Mouse (Mus musculus): ENCODE data around the gene P4hb. TPM values are rescaled to one million over a fixed set of nuclear protein-coding genes. Genes with fewer than 3 reads are reported as not detected.

The P4hb gene
- polyA plus RNA-seq (2012; rRNA removed), result 125 and 139 TPM in 2 replicates

DNA sequence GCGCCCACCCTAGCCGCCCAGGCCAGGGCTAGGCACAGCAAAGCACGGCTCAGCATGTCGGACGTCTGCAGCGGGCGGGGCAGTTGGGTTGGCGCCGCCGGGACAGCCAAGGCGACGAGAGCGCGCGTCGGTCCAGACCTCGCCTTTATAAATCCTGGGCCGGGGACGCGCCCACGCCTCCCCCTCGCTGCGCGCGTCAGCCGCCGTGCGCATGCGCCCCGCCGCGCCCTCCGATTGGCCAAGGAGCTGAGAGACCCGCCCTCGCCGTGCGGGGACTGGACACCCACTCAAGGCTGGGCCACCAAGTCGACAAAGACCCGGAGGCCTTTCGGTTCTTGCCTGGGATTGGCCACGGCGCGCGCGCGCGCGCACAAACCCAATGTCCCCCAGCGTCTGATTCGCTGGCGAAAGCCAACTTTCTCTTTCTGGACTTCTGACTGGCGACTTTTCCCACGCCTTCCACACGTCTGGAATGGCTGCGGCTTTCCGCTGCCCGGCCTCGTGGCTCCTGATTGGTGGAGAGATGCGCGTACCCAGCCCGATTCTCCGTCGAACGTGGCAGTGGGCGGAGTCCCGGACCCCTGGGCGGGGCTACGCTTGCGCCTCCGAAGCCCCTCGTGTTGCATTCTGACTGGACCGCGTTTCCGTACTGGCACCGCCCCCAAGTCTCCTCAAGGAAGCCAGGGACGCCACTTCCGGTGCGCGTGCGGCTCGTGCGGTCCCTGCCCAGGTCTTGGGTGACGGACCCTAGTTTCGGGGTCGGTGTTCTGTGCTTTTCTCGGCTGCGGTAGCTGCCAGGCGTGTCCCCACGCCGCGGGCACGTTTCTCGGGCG is at the start of gene P4hb:
Gene P4hb, minus strand, starts transcription at position 502 of the 833 bp plus-strand sequence.
- Histone ChIP-seq H3K27me3 (ENCODE audit: control insufficient read depth, insufficient read depth, low read length) (no peaks in the 10 kb centered on the region), H3K4me1 (replicated peaks; ENCODE audit: control insufficient read depth, insufficient read depth, low read length) (peaks cover 7% of the 10 kb centered on the region), H3K36me3 (ENCODE audit: control insufficient read depth, insufficient read depth, low read length) (peaks cover 12% of the 10 kb centered on the region; the same call in 1 of the 2 replicates), H3K4me3 (ENCODE audit: control insufficient read depth, insufficient read depth, low read length) (peak within 1 kb of the TSS; percentile 73), H3K27ac (ENCODE audit: control insufficient read depth, insufficient read depth, low read length) (peak within 1 kb of the TSS; percentile 38)
- peak; percentile 99 for DNase-seq
- TF ChIP-seq POLR2A (IDR thresholded peaks at IDR 0.05; ENCODE audit: control insufficient read depth, extremely low read depth, insufficient read depth, low read length, poor library complexity), result peak; percentile 65
- TF ChIP-seq CTCF (IDR thresholded peaks at IDR 0.05; ENCODE audit: borderline replicate concordance, control insufficient read depth, extremely low read depth, insufficient read depth, low read length, poor library complexity), result peak; percentile 58
- WGBS, result under 1% methylated on average over 94 of the region's 94 CpGs

DNA sequence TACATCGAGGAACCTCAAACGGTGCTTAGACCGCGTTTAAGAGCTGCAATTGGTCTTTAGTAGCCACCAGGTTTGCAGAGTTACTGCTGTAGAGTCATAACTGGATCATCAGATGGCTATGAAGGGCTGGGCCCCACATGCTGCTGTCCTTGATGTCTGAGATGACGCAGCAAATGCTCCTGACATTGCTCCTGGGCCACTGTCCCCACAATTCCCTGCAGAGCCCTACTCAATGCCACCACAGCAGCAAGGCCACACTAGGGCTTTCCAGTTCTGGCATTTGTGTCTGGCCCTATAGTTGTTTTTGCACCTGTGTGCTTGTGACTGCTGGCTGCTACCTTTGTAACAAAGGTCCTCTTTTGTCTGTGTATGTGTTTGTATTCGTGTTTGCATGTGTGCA is 49.8 kb upstream of the P4hb start:
- no peak overlapping the region for H3K27ac ChIP-seq (ENCODE audit: control insufficient read depth, insufficient read depth, low read length)
- no peak for DNase-seq
- peaks cover 34% of the 10 kb centered on the region for H3K4me1 ChIP-seq (replicated peaks; ENCODE audit: control insufficient read depth, insufficient read depth, low read length)
- H3K4me3 ChIP-seq (ENCODE audit: control insufficient read depth, insufficient read depth, low read length), result no peak overlapping the region
- no peaks in the 10 kb centered on the region for H3K27me3 ChIP-seq (ENCODE audit: control insufficient read depth, insufficient read depth, low read length)
- TF ChIP-seq CTCF (IDR thresholded peaks at IDR 0.05; ENCODE audit: borderline replicate concordance, control insufficient read depth, extremely low read depth, insufficient read depth, low read length, poor library complexity) (no peak), POLR2A (IDR thresholded peaks at IDR 0.05; ENCODE audit: control insufficient read depth, extremely low read depth, insufficient read depth, low read length, poor library complexity) (no peak)
- 95% methylated on average over 6 of the region's 6 CpGs for WGBS
- peaks cover 32% of the 10 kb centered on the region for H3K36me3 ChIP-seq (ENCODE audit: control insufficient read depth, insufficient read depth, low read length)

DNA sequence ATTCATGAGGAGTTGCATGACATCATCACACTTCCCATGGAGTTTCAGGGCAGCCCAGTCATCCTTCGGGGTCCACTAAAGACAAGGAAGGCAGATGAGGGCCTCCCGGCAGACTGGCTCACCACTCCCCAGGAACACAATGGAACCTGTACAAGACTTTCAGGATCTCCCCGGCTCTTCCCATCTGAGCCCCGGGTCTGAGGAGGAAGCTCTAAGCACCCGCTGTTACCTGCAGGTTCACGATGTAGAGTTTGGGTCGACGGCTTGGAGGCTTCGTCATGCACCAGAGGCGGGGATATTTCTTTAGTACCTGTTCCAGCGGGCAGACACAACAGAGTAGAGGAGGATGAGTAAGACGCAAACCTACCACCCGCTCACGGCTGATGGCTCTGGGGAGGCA is 47.1 kb upstream of the P4hb start:
- Histone ChIP-seq H3K36me3 (ENCODE audit: control insufficient read depth, insufficient read depth, low read length) (peaks cover 32% of the 10 kb centered on the region), H3K27me3 (ENCODE audit: control insufficient read depth, insufficient read depth, low read length) (no peaks in the 10 kb centered on the region), H3K27ac (ENCODE audit: control insufficient read depth, insufficient read depth, low read length) (no peak overlapping the region), H3K4me1 (replicated peaks; ENCODE audit: control insufficient read depth, insufficient read depth, low read length) (peaks cover 20% of the 10 kb centered on the region), H3K4me3 (ENCODE audit: control insufficient read depth, insufficient read depth, low read length) (no peak overlapping the region)
- 96% methylated on average over 14 of the region's 14 CpGs for WGBS
- DNase-seq, result no peak
- no peak for TF ChIP-seq CTCF (IDR thresholded peaks at IDR 0.05; ENCODE audit: borderline replicate concordance, control insufficient read depth, extremely low read depth, insufficient read depth, low read length, poor library complexity)
- TF ChIP-seq POLR2A (IDR thresholded peaks at IDR 0.05; ENCODE audit: control insufficient read depth, extremely low read depth, insufficient read depth, low read length, poor library complexity), result no peak

DNA sequence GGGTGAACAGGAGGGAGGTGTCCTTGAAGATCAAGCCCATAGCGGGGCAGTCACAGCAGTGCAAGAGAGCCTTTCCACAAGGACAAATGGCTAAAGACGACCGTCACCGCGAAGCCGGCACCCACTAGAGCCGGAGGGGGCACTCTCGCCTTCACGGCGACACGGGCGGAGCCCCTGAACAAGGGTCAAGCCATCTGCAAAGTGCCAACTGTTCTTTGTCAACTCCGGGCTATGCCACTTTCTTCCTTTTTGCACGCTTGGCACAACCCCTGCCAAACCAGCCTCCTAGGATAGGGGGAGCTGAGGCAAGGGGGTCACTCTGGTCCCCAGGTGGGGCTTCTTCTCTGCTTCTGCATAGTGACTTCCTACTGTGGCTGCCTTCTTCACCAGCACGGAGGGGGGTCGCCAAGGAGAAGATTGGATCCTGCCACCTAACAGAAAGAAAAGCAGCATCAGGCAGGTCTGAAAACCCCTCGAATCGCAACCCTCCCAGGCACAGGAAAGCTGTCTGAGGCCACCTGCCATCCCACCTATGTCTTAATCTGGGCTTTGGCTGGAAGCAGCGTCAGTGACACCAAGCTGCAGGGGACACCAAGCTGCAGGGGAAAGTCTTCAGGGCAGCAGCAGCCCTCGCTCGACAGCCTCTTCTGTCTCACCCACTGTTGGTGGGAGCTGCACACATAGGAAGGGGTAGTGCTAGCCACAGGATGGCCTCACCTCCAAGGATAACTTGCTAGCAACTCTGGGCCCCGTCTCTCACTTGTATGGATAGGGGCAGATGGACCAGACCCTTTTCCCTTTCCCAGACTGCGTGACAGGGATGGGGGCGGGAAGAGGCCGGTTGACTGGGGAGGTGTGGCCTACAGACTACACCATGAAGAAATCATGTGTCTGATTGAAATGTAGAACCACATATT is 45.8 kb upstream of the P4hb start:
- DNase-seq, result no peak
- peaks cover 32% of the 10 kb centered on the region for H3K36me3 ChIP-seq (ENCODE audit: control insufficient read depth, insufficient read depth, low read length)
- H3K4me3 ChIP-seq (ENCODE audit: control insufficient read depth, insufficient read depth, low read length), result no peak overlapping the region
- no peaks in the 10 kb centered on the region for H3K27me3 ChIP-seq (ENCODE audit: control insufficient read depth, insufficient read depth, low read length)
- WGBS, result 98% methylated on average over 25 of the region's 25 CpGs
- H3K27ac ChIP-seq (ENCODE audit: control insufficient read depth, insufficient read depth, low read length), result no peak overlapping the region
- TF ChIP-seq POLR2A (IDR thresholded peaks at IDR 0.05; ENCODE audit: control insufficient read depth, extremely low read depth, insufficient read depth, low read length, poor library complexity) (no peak), CTCF (IDR thresholded peaks at IDR 0.05; ENCODE audit: borderline replicate concordance, control insufficient read depth, extremely low read depth, insufficient read depth, low read length, poor library complexity) (no peak)
- peaks cover 18% of the 10 kb centered on the region for H3K4me1 ChIP-seq (replicated peaks; ENCODE audit: control insufficient read depth, insufficient read depth, low read length)

DNA sequence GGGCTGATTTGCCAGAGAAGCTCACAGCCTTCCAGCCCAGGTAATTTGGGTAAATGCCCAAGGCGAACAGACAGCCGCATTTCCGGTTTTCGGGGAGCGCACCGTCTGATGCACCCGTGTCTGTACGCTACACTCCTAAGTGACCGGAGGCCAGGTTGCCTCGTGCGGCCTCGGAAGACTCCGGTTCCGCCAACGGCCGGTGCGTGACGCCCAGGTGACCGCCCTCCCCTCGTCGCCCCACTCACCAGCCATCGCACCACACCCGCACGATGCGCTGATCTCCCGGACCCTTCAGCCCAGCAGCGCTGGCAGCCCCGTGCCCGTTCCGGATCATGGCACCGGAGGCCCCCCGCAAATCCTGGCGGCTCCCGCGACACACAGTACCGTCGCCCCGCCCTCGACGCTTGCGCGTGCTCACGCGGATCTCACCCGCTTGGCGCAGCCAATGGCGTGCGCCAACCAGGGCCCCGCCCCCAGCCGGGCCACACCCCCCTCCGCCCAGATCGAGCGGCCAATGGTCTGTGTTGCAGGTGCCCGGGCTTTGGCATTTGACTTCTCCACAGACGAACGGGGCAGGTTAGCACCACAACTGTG is 44.6 kb upstream of the P4hb start, which contains the start of gene Pcyt2:
Gene Pcyt2, minus strand, starts transcription at position 418 of the 594 bp plus-strand sequence.
- H3K4me1 ChIP-seq (replicated peaks; ENCODE audit: control insufficient read depth, insufficient read depth, low read length), result peaks cover 11% of the 10 kb centered on the region
- peak within 1 kb of the TSS; percentile 73 for H3K4me3 ChIP-seq (ENCODE audit: control insufficient read depth, insufficient read depth, low read length)
- under 1% methylated on average over 56 of the region's 56 CpGs for WGBS
- no peak within 1 kb of the TSS for H3K27ac ChIP-seq (ENCODE audit: control insufficient read depth, insufficient read depth, low read length)
- peak; percentile 92 for DNase-seq
- H3K36me3 ChIP-seq (ENCODE audit: control insufficient read depth, insufficient read depth, low read length), result peaks cover 25% of the 10 kb centered on the region
- no peaks in the 10 kb centered on the region for H3K27me3 ChIP-seq (ENCODE audit: control insufficient read depth, insufficient read depth, low read length)
- TF ChIP-seq POLR2A (IDR thresholded peaks at IDR 0.05; ENCODE audit: control insufficient read depth, extremely low read depth, insufficient read depth, low read length, poor library complexity) (peak; percentile 68; the same call in 1 of the 2 replicates), CTCF (IDR thresholded peaks at IDR 0.05; ENCODE audit: borderline replicate concordance, control insufficient read depth, extremely low read depth, insufficient read depth, low read length, poor library complexity) (no peak)

Data from thymus, adult 2 months (tissue).